Mouse (Mus musculus) liver, postnatal 0 days (tissue): ENCODE measurements at regions not wholly inside any gene's neighbourhood (a gene's known extent, or its start where the extent isn't known, plus 50 kb on each side); places are given as distances from the start of the nearest gene placed in this dataset.

Source experiments
- CTCF ChIP-seq: sonication (generic); IDR thresholded peaks from 2 replicates; pipeline ENCODE4 v1.5.1; 2016; ENCODE audit warnings: antibody characterized with exemption, low read depth
- EP300 ChIP-seq: IDR thresholded peaks from 2 replicates; pipeline ENCODE4 v1.6.1; 2016; ENCODE audit warnings: antibody characterized with exemption, low read depth, mild to moderate bottlenecking

DNA sequence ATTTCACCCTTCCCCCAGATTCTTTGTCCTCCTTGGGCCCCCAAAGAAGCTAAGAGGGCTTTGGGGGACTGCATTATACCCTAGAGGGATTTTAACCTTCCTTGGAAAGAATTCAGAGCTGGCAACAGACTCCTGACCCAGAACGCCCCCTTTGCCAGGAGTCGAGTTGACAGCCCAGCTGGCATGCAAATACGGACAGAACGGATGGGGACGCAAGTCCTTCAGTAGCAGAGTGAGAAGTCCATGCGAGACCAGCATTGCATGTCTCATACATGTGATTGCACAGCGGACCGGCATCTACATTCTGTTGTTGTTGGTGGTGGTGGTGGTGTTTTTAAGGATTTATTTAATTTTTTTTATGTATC, 92.1 kb upstream of the Gpr12 start:
- TF ChIP-seq CTCF = no peak
- no peak for TF ChIP-seq EP300
